Mouse (Mus musculus) CD8-positive naive resting alpha-beta T cell, adult 2 months (primary cell): ENCODE measurements around the gene Fam229a.
"Not testable (repeated sequence)": the region's sequence is repeated elsewhere in the genome, so short reads cannot be mapped to it uniquely, and the experiment has no call there.

Source experiments
- DNase-seq, 2 experiments: peaks; one replicate each; pipeline ENCODE4 v3.0.0; 2022; ENCODE audit warnings: low read depth in 2 of 2, low spot score in 2 of 2

Fam229a gene

DNA sequence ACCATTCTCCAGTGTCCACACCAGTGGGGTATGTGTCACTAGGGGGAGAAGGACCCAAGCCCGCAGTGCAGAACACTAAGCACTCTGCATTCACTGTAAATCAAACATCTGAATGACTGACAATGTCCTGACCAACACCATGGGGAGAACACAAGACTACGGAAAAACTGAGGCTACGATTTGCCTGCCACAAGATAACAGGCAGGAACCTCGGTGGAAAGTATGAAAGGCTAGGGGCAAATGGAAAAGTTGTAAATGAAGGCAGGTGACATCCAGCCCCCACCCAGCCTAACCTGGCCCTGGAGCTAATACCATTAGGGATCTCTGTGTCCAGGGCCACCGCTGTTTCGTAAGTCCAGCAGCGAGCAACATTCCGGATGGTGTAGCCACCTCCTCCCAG lies 27.5 kb downstream of the Fam229a start:
- DNase-seq: no peak

DNA sequence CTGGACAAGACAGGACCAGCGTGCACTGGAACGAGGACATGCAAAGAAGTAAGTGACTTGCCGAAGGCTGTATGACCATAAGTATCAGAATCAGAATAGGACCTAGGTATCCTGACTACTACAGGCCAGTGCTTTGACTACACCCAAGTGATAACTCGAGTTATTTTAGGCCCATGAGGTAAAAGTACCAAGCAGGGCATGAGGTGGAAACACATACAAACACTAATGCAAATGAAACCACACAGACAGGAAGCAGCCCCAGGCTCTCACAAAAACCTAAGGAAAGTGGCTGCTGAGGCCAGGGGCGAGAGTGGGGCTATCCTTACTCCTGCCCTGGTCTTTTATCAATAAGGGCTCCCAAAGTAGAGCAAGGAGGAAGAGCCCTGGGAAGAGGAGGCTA lies 34.3 kb downstream of the Fam229a start:
- DNase-seq: no peak

DNA sequence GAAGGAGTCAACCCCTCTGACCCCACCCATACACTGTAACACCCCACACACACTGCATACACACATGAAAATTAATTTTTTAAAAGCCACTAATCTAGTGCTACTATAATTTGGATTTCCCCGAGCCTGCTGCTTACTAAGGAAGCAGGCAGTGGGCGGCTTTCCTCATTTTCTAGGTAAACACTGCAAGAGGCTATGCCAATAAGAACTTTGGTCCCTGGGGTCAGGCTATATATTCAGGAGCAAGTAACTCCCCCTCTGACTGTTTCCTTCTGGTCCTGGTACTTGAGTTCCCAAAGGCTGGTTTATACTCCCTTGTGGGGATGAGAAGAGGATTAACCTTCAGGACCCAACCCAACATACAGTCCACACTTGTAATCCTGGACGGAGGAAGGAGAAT lies 34.9 kb downstream of the Fam229a start:
- no peak for DNase-seq

DNA sequence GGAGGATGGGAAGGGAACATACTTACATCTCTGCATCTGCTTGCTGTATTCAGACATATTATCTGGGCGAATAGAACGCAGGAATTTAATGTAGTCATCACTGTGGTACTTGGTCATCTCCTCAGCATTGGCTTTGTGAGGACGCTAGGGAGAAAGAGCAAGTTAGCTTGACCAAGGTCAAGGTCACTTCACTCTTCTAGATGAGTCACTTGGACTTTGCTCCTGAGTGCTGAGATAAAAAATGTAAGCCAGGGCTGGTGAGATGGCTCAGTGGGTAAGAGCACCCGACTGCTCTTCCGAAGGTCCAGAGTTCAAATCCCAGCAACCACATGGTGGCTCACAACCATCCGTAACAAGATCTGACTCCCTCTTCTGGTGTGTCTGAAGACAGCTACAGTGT lies 37.9 kb downstream of the Fam229a start:
- DNase-seq: not testable (repeated sequence)

DNA sequence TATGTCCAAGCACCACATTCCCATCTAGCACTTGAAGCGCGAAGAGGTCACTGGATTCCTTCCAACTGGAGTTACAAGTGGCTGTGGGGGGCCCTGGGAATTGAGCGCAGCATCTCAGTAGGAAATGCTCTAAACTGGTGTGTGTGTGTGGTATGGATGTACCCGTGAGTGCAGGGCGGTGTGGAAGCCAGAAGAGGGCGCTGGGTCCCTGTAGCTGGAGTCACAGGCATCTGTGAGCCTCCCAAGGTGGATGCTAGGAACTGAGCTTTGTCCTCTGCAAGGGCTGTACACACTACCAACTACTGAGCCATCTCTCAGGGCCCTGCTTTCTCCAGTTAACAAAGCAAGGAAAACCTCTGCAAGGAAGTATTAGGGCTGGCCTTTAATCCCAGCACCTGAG lies 49.0 kb downstream of the Fam229a start:
- DNase-seq: peak; percentile 28 to 56
